Mouse (Mus musculus) adrenal gland, postnatal 0 days (tissue): Measurements from ENCODE around the gene Arhgef5. TPM values are rescaled to one million over a fixed set of nuclear protein-coding genes. Genes with fewer than 3 reads are reported as not detected.

Source experiments
- polyA plus RNA-seq: library from polyadenylated mRNA; unstranded; fragments of >200 nt; fragmentation: Nextera tagmentation; extraction: Ambion mirVana; gene quantifications from 2 replicates; pipeline ENCODE4 v1.2.1, GENCODE M21; 2015

The Arhgef5 gene
- 2.3 and 4.1 TPM in 2 replicates for polyA plus RNA-seq

GRCm38 (mm10) chr6:43265363-43266041 lies at the start of gene Arhgef5:
Gene Arhgef5 (plus strand): TSS chr6:43265582.

GRCm38 (mm10) chr6:43231255-43231654 lies 34.1 kb upstream of the Arhgef5 start, which contains the start of gene Olfr47:
Gene Olfr47 (plus strand): TSS chr6:43231529.

DNA sequence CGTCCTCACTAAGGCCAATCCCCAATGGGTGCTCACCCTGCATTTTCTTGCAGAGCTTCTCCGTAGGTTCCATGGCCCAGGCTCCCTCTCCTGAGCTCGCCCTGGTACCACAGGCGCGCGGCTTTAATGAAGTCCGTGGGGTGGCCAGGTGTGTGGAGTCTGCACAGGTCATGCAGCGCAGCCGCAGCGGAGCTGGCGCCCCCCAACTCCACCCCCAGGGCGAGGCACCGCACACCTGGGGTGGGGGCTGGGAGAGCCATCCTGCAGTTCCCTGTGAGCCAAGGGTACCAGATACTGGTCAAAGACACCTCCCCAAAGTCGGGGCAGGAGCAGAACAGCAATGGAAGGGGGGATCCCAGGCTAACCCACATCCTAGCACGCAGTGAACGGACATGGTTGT lies 44.1 kb downstream of the Arhgef5 start, which contains the start of gene Nobox:
Nobox (minus strand) TSS at position 101 of the 400 bp plus-strand sequence.

Other genes starting within 250 kb of the Arhgef5 start
- gene Olfr441, start 159.2 kb upstream of the Arhgef5 start, polyA plus RNA-seq: not detected in 2 replicates
- not detected in 2 replicates for gene Olfr237-ps1, start 119.0 kb upstream of the Arhgef5 start, polyA plus RNA-seq
- gene Olfr437, start 102.3 kb upstream of the Arhgef5 start, polyA plus RNA-seq: not detected in 2 replicates
- not detected in 2 replicates for gene Olfr13, start 93.4 kb upstream of the Arhgef5 start, polyA plus RNA-seq
- not detected in 2 replicates for gene Olfr435, start 68.4 kb upstream of the Arhgef5 start, polyA plus RNA-seq
- gene Olfr434, start 52.6 kb upstream of the Arhgef5 start, polyA plus RNA-seq: not detected in 2 replicates
- gene Olfr47, start 34.1 kb upstream of the Arhgef5 start, polyA plus RNA-seq: not detected in 2 replicates
- 0.19 TPM in 1 of 2 replicates, not detected in the other for gene Nobox, start 44.0 kb downstream of the Arhgef5 start, polyA plus RNA-seq